Mouse (Mus musculus) G1E (cell line): ENCODE results near the gene Hes1. TPM values are rescaled to one million over a fixed set of nuclear protein-coding genes. Genes with fewer than 3 reads are reported as not detected.
A peak's percentile ranks its signal among the peaks of the same experiment; 100 is the strongest.

ENCODE experiments used
- ATAC-seq: 2 replicates; pipeline ENCODE4 v1.8.0; 2016; ENCODE audit warnings: mild to moderate bottlenecking; ENCODE audit not compliant: insufficient number of reproducible peaks, poor library complexity, low FRiP score, severe bottlenecking; ENCODE audit errors: extremely low read depth
- DNase-seq: peaks from one replicate; pipeline ENCODE4 v3.0.0; 2012; ENCODE audit warnings: low spot score
- H3K27me3 ChIP-seq: 2 replicates; pipeline ENCODE4 v1.6.1; 2012; ENCODE audit warnings: mild to moderate bottlenecking, low read length, inconsistent platforms; ENCODE audit not compliant: insufficient read depth
- H3K36me3 ChIP-seq: replicated peaks from 2 replicates; pipeline ENCODE3; 2012; ENCODE audit warnings: mild to moderate bottlenecking, inconsistent platforms
- H3K4me1 ChIP-seq: 2 replicates; pipeline ENCODE4 v1.6.1; 2012; ENCODE audit warnings: low read depth, low read length, inconsistent platforms, mixed read lengths; ENCODE audit not compliant: insufficient read depth
- H3K4me3 ChIP-seq: 2 replicates; pipeline ENCODE4 v1.5.1; 2012; ENCODE audit warnings: low read depth, mild to moderate bottlenecking, inconsistent platforms, low read length, moderate library complexity, mixed read lengths
- H3K9me3 ChIP-seq: replicated peaks from 2 replicates; pipeline ENCODE4 v1.6.1; 2012; ENCODE audit warnings: inconsistent platforms
- CTCF ChIP-seq: IDR thresholded peaks from 2 replicates; pipeline ENCODE4 v1.5.1; 2012; ENCODE audit warnings: low read depth, low read length, inconsistent platforms, mixed read lengths
- GATA1 ChIP-seq: IDR thresholded peaks from 2 replicates; pipeline ENCODE4 v1.6.1; 2012; ENCODE audit warnings: borderline replicate concordance, low read length, inconsistent platforms, mixed read lengths
- GATA2 ChIP-seq: IDR thresholded peaks from 2 replicates; pipeline ENCODE4 v1.6.1; 2012; ENCODE audit warnings: low read depth, low read length, inconsistent platforms, borderline replicate concordance
- POLR2AphosphoS5 ChIP-seq: IDR thresholded peaks from 2 replicates; pipeline ENCODE4 v1.6.1; 2012; ENCODE audit warnings: low read depth, low read length, inconsistent platforms; ENCODE audit not compliant: insufficient replicate concordance
- TAL1 ChIP-seq: conservative IDR thresholded peaks from 2 replicates; pipeline ENCODE4 v1.6.1; 2012; ENCODE audit warnings: low read depth, low read length, inconsistent platforms, mixed read lengths
- polyA plus RNA-seq: library from polyadenylated mRNA; stranded (reverse); fragments of >175 nt; gene quantifications from 2 replicates; pipeline ENCODE4 v1.2.3, GENCODE M21; 2012
- total RNA-seq, 2 experiments: library from RNA; stranded (forward) in 1 of 2; stranded (reverse) in 1 of 2; fragments of 200-1000 nt in 1 of 2; fragments of >200 nt in 1 of 2; fragmentation: Nextera tagmentation in 1 of 2; gene quantifications; 2 replicates each; pipeline ENCODE4 v1.2.3; 2014 to 2017

Gene Hes1
- total RNA-seq (2014; fragmentation: Nextera tagmentation) (56.9 and 58.8 TPM in 2 replicates), total RNA-seq (2017) (80.3 and 80.7 TPM in 2 replicates), polyA plus RNA-seq (58.2 and 71.0 TPM in 2 replicates)

GRCm38 (mm10) chr16:30063984-30064453 lies at the start of gene Hes1:
TSS of gene Hes1 (plus strand) at chr16:30064384.
- peak; percentile 22; the same call in 1 of the 2 replicates for ATAC-seq
- peak; percentile 83 for DNase-seq

GRCm38 (mm10) chr16:30016064-30016463 lies 48.1 kb upstream of the Hes1 start:
- no peak for TF ChIP-seq CTCF
- no peak for TF ChIP-seq GATA2
- H3K27me3 ChIP-seq, result peaks cover 87% of the 10 kb centered on the region
- DNase-seq (no peak), ATAC-seq (no peak)
- H3K9me3 ChIP-seq, result no peaks in the 10 kb centered on the region
- no peaks in the 10 kb centered on the region for H3K36me3 ChIP-seq
- H3K4me3 ChIP-seq, result no peak overlapping the region
- peaks cover 18% of the 10 kb centered on the region for H3K4me1 ChIP-seq

More at GRCm38 (mm10) chr16:30063984-30064453, at the start of gene Hes1:
- no peak for TF ChIP-seq GATA1
- TF ChIP-seq POLR2AphosphoS5, result no peak
- TF ChIP-seq GATA2, result no peak
- TF ChIP-seq CTCF, result no peak
- TF ChIP-seq TAL1, result no peak
- Histone ChIP-seq H3K4me1 (peaks cover 83% of the 10 kb centered on the region), H3K4me3 (peak within 1 kb of the TSS; percentile 74), H3K9me3 (no peaks in the 10 kb centered on the region), H3K36me3 (peaks cover 13% of the 10 kb centered on the region), H3K27me3 (peaks cover 24% of the 10 kb centered on the region)

- Histone ChIP-seq H3K9me3 (no peaks in the 10 kb centered on the region), H3K36me3 (no peaks in the 10 kb centered on the region), H3K27me3 (peaks cover 83% of the 10 kb centered on the region), H3K4me1 (peaks cover 14% of the 10 kb centered on the region), H3K4me3 (no peak overlapping the region)
- DNase-seq (no peak), ATAC-seq (no peak)
- no peak for TF ChIP-seq GATA1
- no peak for TF ChIP-seq CTCF
- no peak for TF ChIP-seq POLR2AphosphoS5
- no peak for TF ChIP-seq GATA2
- no peak for TF ChIP-seq TAL1
Measured at GRCm38 (mm10) chr16:30020124-30020523, 44.1 kb upstream of the Hes1 start.

- peaks cover 82% of the 10 kb centered on the region for H3K27me3 ChIP-seq
- no peaks in the 10 kb centered on the region for H3K36me3 ChIP-seq
- DNase-seq (no peak), ATAC-seq (no peak)
- H3K4me1 ChIP-seq, result peaks cover 6% of the 10 kb centered on the region; the same call in 1 of the 2 replicates
- no peaks in the 10 kb centered on the region for H3K9me3 ChIP-seq
- H3K4me3 ChIP-seq, result no peak overlapping the region
- TF ChIP-seq POLR2AphosphoS5 (no peak), TAL1 (no peak), GATA2 (no peak), CTCF (no peak), GATA1 (no peak)
Measured at GRCm38 (mm10) chr16:30022352-30022751, 41.8 kb upstream of the Hes1 start.

DNA sequence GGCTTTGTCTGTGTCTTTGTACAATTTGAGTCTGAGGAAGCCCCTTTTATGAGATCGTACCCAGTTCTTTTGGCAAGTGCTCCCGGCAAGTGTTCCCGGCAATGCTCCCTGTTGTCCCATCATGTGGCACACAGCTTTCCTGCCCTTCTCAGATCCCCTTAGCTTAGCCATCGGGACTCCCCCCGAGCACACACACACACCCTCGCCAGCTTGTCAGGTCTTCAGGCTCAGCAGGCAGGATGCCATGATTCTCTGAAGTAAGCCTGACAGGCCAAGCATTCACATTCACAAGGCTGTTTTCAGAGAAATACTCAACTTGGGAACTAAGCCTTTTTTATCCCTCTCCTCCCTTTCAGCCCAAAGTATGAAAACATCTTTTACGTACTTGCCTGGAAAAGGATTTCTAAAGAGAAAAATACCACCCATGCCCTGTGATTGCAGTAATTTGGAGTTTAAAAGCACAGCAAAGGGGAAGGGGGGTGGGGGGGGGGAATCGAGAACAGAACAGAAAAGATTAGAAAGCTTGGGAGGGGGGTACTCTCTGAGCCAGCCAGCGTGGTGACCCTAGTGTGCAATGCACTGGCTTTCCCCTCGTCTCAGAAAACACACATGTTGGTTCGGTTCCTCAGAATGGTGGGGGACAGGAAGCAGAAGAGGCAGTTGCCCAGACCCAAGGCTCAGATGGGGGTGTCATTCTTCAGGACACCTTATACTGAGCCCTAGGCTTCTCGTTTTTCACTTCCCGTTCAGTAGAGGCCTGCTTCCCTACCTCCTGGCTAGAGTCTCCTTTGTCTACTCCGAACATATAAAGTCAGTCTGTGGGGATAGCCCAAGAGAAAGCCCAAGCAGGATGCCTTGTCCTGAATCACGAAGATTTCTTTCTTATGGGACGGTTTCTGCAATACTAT lies 41.0 kb upstream of the Hes1 start:
- ATAC-seq, result no peak
- TF ChIP-seq CTCF (no peak), TAL1 (no peak), GATA1 (no peak), POLR2AphosphoS5 (no peak), GATA2 (no peak)

GRCm38 (mm10) chr16:30024681-30025262 lies 39.4 kb upstream of the Hes1 start:
- TF ChIP-seq GATA2 (no peak), POLR2AphosphoS5 (no peak), TAL1 (no peak), CTCF (no peak), GATA1 (no peak)
- Histone ChIP-seq H3K36me3 (no peaks in the 10 kb centered on the region), H3K4me1 (peaks cover 6% of the 10 kb centered on the region; the same call in 1 of the 2 replicates), H3K4me3 (no peak overlapping the region), H3K27me3 (peaks cover 77% of the 10 kb centered on the region), H3K9me3 (no peaks in the 10 kb centered on the region)
- DNase-seq, result no peak
- peak; percentile 34; the same call in 1 of the 2 replicates for ATAC-seq

More for the DNA sequence above, 41.0 kb upstream of the Hes1 start:
- no peak overlapping the region for H3K4me3 ChIP-seq
- H3K4me1 ChIP-seq, result peaks cover 6% of the 10 kb centered on the region; the same call in 1 of the 2 replicates
- DNase-seq, result no peak
- no peaks in the 10 kb centered on the region for H3K9me3 ChIP-seq
- H3K27me3 ChIP-seq, result peaks cover 79% of the 10 kb centered on the region
- H3K36me3 ChIP-seq, result no peaks in the 10 kb centered on the region
